Mouse (Mus musculus) hindbrain, embryonic 11.5 days (tissue): ENCODE data around the gene Sik3. TPM values are rescaled to one million over a fixed set of nuclear protein-coding genes. Genes with fewer than 3 reads are reported as not detected.

Experiments
- ATAC-seq: fragments of 200-750 bp; cut with Nextera tagmentation; 2 replicates; pipeline ENCODE4 v1.8.0; 2017; ENCODE audit warnings: mild to moderate bottlenecking, moderate TSS enrichment, moderate library complexity; ENCODE audit not compliant: low FRiP score
- DNase-seq: peaks from one replicate; pipeline ENCODE4 v3.0.0-alpha.2; 2015; ENCODE audit warnings: low spot score
- H3K27ac ChIP-seq: fragments of 300-500 bp; sonication (generic); 2 replicates; pipeline ENCODE4 v1.5.1; 2014; ENCODE audit warnings: mild to moderate bottlenecking, low read depth, low read length
- H3K27me3 ChIP-seq: fragments of 300-500 bp; sonication (generic); 2 replicates; pipeline ENCODE4 v1.6.1; 2014; ENCODE audit warnings: mild to moderate bottlenecking, low read length, moderate library complexity, mixed read lengths; ENCODE audit not compliant: control insufficient read depth, insufficient read depth
- H3K36me3 ChIP-seq: fragments of 300-500 bp; sonication (generic); 2 replicates; pipeline ENCODE4 v1.6.1; 2014; ENCODE audit warnings: mild to moderate bottlenecking, low read length, moderate library complexity, mixed read lengths; ENCODE audit not compliant: control insufficient read depth, insufficient read depth
- H3K4me1 ChIP-seq: fragments of 300-500 bp; sonication (generic); replicated peaks from 2 replicates; pipeline ENCODE4 v1.6.1; 2014; ENCODE audit warnings: low read length, mixed read lengths; ENCODE audit not compliant: control insufficient read depth, insufficient read depth
- H3K4me2 ChIP-seq: fragments of 300-500 bp; sonication (generic); replicated peaks from 2 replicates; pipeline ENCODE4 v1.6.1; 2014; ENCODE audit warnings: mild to moderate bottlenecking, low read depth, low read length
- H3K4me3 ChIP-seq: fragments of 300-500 bp; sonication (generic); 2 replicates; pipeline ENCODE4 v1.5.1; 2014; ENCODE audit warnings: low read depth, low read length
- H3K9ac ChIP-seq: fragments of 300-500 bp; sonication (generic); 2 replicates; pipeline ENCODE4 v1.6.1; 2014; ENCODE audit warnings: low read depth, low read length
- H3K9me3 ChIP-seq: fragments of 300-500 bp; sonication (generic); 2 replicates; pipeline ENCODE4 v1.6.1; 2016; ENCODE audit warnings: low read length; ENCODE audit not compliant: control insufficient read depth
- WGBS: fragments of 180-500 bp; shearing (Covaris S2); extraction: QIAGEN DNeasy Blood & Tissue Kit; methylation state at CpG from one replicate; pipeline ENCODE4 v1.1.7; 2014; 5-methylcytosine and 5-hydroxymethylcytosine counted together
- polyA plus RNA-seq: library from polyadenylated mRNA; unstranded; fragments of >200 nt; fragmentation: Nextera tagmentation; extraction: Ambion mirVana; gene quantifications from 2 replicates; pipeline ENCODE4 v1.2.1, GENCODE M21; 2014

Sik3 gene
- polyA plus RNA-seq, 1 experiment from 2014 or later, result 10.1 TPM

GRCm38 (mm10) chr9:46172251-46172650 is 159.6 kb downstream of the Sik3 start:
- DNase-seq, result no peak
- Histone ChIP-seq H3K4me2 (no peak overlapping the region), H3K36me3 (no peaks in the 10 kb centered on the region), H3K9me3 (no peaks in the 10 kb centered on the region), H3K27ac (no peak overlapping the region), H3K4me3 (no peak overlapping the region), H3K9ac (no peak overlapping the region), H3K4me1 (no peaks in the 10 kb centered on the region), H3K27me3 (no peaks in the 10 kb centered on the region)
- ATAC-seq, result no peak
- WGBS, result 92% methylated on average over 2 of the region's 2 CpGs

- no peaks in the 10 kb centered on the region for H3K27me3 ChIP-seq
- DNase-seq (no peak), ATAC-seq (no peak)
- WGBS, result 60% methylated on average over 2 of the region's 2 CpGs
- no peaks in the 10 kb centered on the region for H3K9me3 ChIP-seq
- no peaks in the 10 kb centered on the region for H3K4me1 ChIP-seq
- H3K4me3 ChIP-seq, result no peak overlapping the region
- H3K27ac ChIP-seq, result no peak overlapping the region
- no peak overlapping the region for H3K9ac ChIP-seq
- no peak overlapping the region for H3K4me2 ChIP-seq
- H3K36me3 ChIP-seq, result no peaks in the 10 kb centered on the region
These were observed 160.3 kb downstream of the Sik3 start for GRCm38 (mm10) chr9:46172953-46173352.

GRCm38 (mm10) chr9:46173919-46174318 is 161.3 kb downstream of the Sik3 start:
- H3K4me2 ChIP-seq, result no peak overlapping the region
- H3K4me3 ChIP-seq, result no peak overlapping the region
- H3K27ac ChIP-seq, result no peak overlapping the region
- no peak overlapping the region for H3K9ac ChIP-seq
- H3K9me3 ChIP-seq, result no peaks in the 10 kb centered on the region
- H3K27me3 ChIP-seq, result no peaks in the 10 kb centered on the region
- H3K36me3 ChIP-seq, result no peaks in the 10 kb centered on the region
- DNase-seq (no peak), ATAC-seq (no peak)
- WGBS, result 89% methylated on average over 6 of the region's 6 CpGs
- no peaks in the 10 kb centered on the region for H3K4me1 ChIP-seq

DNA sequence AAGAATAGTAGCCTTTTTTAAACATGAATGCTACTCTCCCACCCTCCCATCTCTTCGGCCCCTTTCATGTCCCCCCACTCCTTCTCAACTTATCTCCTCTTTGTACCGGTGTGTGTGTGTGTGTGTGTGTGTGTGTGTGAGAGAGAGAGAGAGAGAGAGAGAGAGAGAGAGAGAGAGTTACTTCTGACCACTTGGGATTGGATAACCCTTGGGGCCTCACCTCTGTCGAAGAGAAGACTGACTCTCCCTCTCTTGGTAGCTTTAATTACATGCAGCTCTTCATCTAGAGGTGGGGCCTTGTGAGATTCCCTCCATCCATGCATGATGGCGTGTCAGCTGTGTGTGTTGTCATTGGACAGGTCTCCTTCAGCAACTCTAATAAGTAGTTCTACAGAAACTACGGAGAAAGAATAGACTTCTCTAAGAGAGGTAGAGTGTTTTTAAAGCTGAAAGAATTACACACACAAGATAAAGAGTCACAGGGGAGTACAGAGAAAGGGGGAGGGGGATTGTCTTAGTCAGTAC is 162.2 kb downstream of the Sik3 start:
- ATAC-seq, result no peak
- H3K4me2 ChIP-seq, result no peak overlapping the region
- 84% methylated on average over 5 of the region's 5 CpGs for WGBS
- H3K9me3 ChIP-seq, result no peaks in the 10 kb centered on the region
- H3K9ac ChIP-seq, result no peak overlapping the region
- H3K4me1 ChIP-seq, result no peaks in the 10 kb centered on the region
- H3K27ac ChIP-seq, result no peak overlapping the region
- no peaks in the 10 kb centered on the region for H3K36me3 ChIP-seq
- no peak overlapping the region for H3K4me3 ChIP-seq
- DNase-seq, result no peak
- no peaks in the 10 kb centered on the region for H3K27me3 ChIP-seq

DNA sequence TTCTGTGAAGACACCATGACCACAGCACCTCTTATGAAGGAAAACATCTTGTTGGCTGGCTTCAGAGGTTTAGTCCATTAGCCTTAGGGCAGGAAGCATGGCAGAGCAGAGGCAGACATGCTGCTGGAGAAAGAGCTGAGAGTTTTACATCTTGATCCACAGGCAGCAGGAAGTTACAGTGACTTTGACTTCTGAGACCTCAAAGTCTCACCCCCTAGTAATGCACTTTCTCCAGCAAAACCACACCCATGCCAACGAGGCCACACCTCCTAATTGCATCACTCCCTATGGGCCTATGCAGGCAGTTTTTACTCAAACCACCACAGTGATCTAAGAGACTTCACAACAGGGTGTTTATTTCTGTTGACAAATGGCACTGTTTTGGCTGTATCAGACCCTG is 162.7 kb downstream of the Sik3 start:
- Histone ChIP-seq H3K9me3 (no peaks in the 10 kb centered on the region), H3K4me2 (no peak overlapping the region), H3K4me3 (no peak overlapping the region), H3K9ac (no peak overlapping the region), H3K36me3 (no peaks in the 10 kb centered on the region), H3K27ac (no peak overlapping the region), H3K27me3 (no peaks in the 10 kb centered on the region), H3K4me1 (no peaks in the 10 kb centered on the region)
- WGBS, result 65% methylated on average over 1 of the region's 1 CpGs
- no peak for DNase-seq
- no peak for ATAC-seq

- Histone ChIP-seq H3K4me3 (no peak overlapping the region), H3K4me1 (no peaks in the 10 kb centered on the region), H3K36me3 (no peaks in the 10 kb centered on the region), H3K27ac (no peak overlapping the region), H3K4me2 (no peak overlapping the region), H3K9ac (no peak overlapping the region), H3K9me3 (no peaks in the 10 kb centered on the region), H3K27me3 (no peaks in the 10 kb centered on the region)
- DNase-seq (no peak), ATAC-seq (no peak)
- 79% methylated on average over 1 of the region's 1 CpGs for WGBS
These were observed 163.3 kb downstream of the Sik3 start for GRCm38 (mm10) chr9:46175938-46176375.

- no peak for DNase-seq
- Histone ChIP-seq H3K27me3 (no peaks in the 10 kb centered on the region), H3K4me2 (no peak overlapping the region), H3K4me1 (no peaks in the 10 kb centered on the region), H3K4me3 (no peak overlapping the region), H3K9me3 (no peaks in the 10 kb centered on the region), H3K36me3 (no peaks in the 10 kb centered on the region), H3K27ac (no peak overlapping the region), H3K9ac (no peak overlapping the region)
- WGBS, result 91% methylated on average over 4 of the region's 4 CpGs
- no peak for ATAC-seq
These were observed 164.0 kb downstream of the Sik3 start for GRCm38 (mm10) chr9:46176613-46177012.

DNA sequence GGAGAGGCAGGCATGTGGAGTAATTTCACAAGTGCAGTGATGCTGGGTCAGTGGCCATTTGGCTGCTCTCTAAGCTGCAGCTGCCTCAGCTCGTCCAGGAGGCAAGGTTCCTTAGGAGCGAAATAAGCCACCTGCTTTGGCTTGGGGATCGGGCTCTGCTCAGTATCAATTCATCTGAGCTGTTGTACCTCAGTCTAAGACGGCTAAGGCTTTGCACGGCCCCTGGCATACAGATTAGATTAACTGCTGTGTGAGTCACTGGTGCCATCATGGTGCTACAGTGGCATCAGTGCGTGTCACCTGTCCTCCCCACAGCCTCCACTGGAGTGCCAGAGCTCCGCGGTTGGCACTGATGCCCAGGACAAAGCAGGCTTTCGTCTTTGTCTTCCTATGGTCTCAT is 166.0 kb downstream of the Sik3 start:
- Histone ChIP-seq H3K4me3 (no peak overlapping the region), H3K36me3 (no peaks in the 10 kb centered on the region), H3K4me1 (no peaks in the 10 kb centered on the region), H3K9me3 (no peaks in the 10 kb centered on the region), H3K27ac (no peak overlapping the region), H3K27me3 (no peaks in the 10 kb centered on the region), H3K9ac (no peak overlapping the region), H3K4me2 (no peak overlapping the region)
- WGBS, result 92% methylated on average over 9 of the region's 9 CpGs
- ATAC-seq, result no peak
- DNase-seq, result no peak

GRCm38 (mm10) chr9:46181297-46181696 is 168.7 kb downstream of the Sik3 start:
- H3K36me3 ChIP-seq, result no peaks in the 10 kb centered on the region
- H3K27ac ChIP-seq, result no peak overlapping the region
- WGBS, result 92% methylated on average over 8 of the region's 8 CpGs
- H3K4me1 ChIP-seq, result no peaks in the 10 kb centered on the region
- H3K9me3 ChIP-seq, result no peaks in the 10 kb centered on the region
- H3K9ac ChIP-seq, result no peak overlapping the region
- no peaks in the 10 kb centered on the region for H3K27me3 ChIP-seq
- H3K4me2 ChIP-seq, result no peak overlapping the region
- DNase-seq (no peak), ATAC-seq (no peak)
- no peak overlapping the region for H3K4me3 ChIP-seq
